Mouse (Mus musculus) heart, embryonic 14.5 days (tissue): ENCODE data around the gene Hook1. TPM values are rescaled to one million over a fixed set of nuclear protein-coding genes. Genes with fewer than 3 reads are reported as not detected.
A peak's percentile ranks its signal among the peaks of the same experiment; 100 is the strongest.

Source experiments
- ATAC-seq: fragments of 200-750 bp; cut with Nextera tagmentation; 2 replicates; pipeline ENCODE4 v1.8.0; 2017; ENCODE audit warnings: low read depth, moderate TSS enrichment; ENCODE audit not compliant: insufficient number of reproducible peaks, insufficient read depth, low FRiP score
- H3K27ac ChIP-seq, 2 experiments: fragments of 200-500 bp in 1 of 2; fragments of 300-500 bp in 1 of 2; sonication (generic) in 1 of 2; replicated peaks in 1 of 2; 2 replicates each; pipeline ENCODE4 v1.5.1; 2012 to 2014; ENCODE audit warnings: low read depth in 2 of 2, low read length in 2 of 2, control low read depth in 1 of 2, mild to moderate bottlenecking in 1 of 2, mixed read lengths in 1 of 2; ENCODE audit not compliant: control insufficient read depth in 1 of 2, insufficient read depth in 1 of 2
- H3K27me3 ChIP-seq: fragments of 300-500 bp; sonication (generic); 2 replicates; pipeline ENCODE4 v1.6.1; 2014; ENCODE audit warnings: mild to moderate bottlenecking, low read length, control low read depth; ENCODE audit not compliant: control insufficient read depth, insufficient read depth
- H3K36me3 ChIP-seq: fragments of 300-500 bp; sonication (generic); 2 replicates; pipeline ENCODE4 v1.6.1; 2014; ENCODE audit warnings: mild to moderate bottlenecking, control low read depth, low read length, mixed read lengths; ENCODE audit not compliant: control insufficient read depth, insufficient read depth
- H3K4me1 ChIP-seq, 2 experiments: fragments of 200-500 bp in 1 of 2; fragments of 300-500 bp in 1 of 2; sonication (generic) in 1 of 2; 2 replicates each; pipeline ENCODE4 v1.6.1; 2012 to 2014; ENCODE audit warnings: low read length in 2 of 2, control low read depth in 1 of 2, mixed read lengths in 1 of 2; ENCODE audit not compliant: control insufficient read depth in 2 of 2, insufficient read depth in 2 of 2
- H3K4me2 ChIP-seq: fragments of 300-500 bp; sonication (generic); 2 replicates; pipeline ENCODE4 v1.6.1; 2014; ENCODE audit warnings: mild to moderate bottlenecking, low read length
- H3K4me3 ChIP-seq, 2 experiments: fragments of 200-500 bp in 1 of 2; fragments of 300-500 bp in 1 of 2; sonication (generic) in 1 of 2; 2 replicates each; pipeline ENCODE4 v1.5.1; 2012 to 2014; ENCODE audit warnings: low read length in 2 of 2, mild to moderate bottlenecking in 2 of 2, control low read depth in 1 of 2, low read depth in 1 of 2, moderate library complexity in 1 of 2; ENCODE audit not compliant: control insufficient read depth in 1 of 2, insufficient read depth in 1 of 2
- H3K9ac ChIP-seq: fragments of 300-500 bp; sonication (generic); 2 replicates; pipeline ENCODE4 v1.6.1; 2014; ENCODE audit warnings: mild to moderate bottlenecking, low read length
- H3K9me3 ChIP-seq: fragments of 300-500 bp; sonication (generic); 2 replicates; pipeline ENCODE4 v1.6.1; 2016; ENCODE audit warnings: low read length, control low read depth; ENCODE audit not compliant: control insufficient read depth
- WGBS: fragments of 180-500 bp; shearing (Covaris S2); extraction: QIAGEN DNeasy Blood & Tissue Kit; methylation state at CpG from one replicate; pipeline ENCODE4 v1.1.7; 2014; 5-methylcytosine and 5-hydroxymethylcytosine counted together
- polyA plus RNA-seq: library from polyadenylated mRNA; unstranded; fragments of >200 nt; fragmentation: Nextera tagmentation; extraction: Ambion mirVana; gene quantifications from 2 replicates; pipeline ENCODE4 v1.2.1, GENCODE M21; 2014

The Hook1 gene
- polyA plus RNA-seq = 7.3 and 7.5 TPM in 2 replicates

GRCm38 (mm10) chr4:95966928-95967724, at the start of gene Hook1:
TSS of gene Hook1 (plus strand) at chr4:95967240.
- WGBS = under 1% methylated on average over 77 of the region's 82 CpGs
- H3K9ac ChIP-seq = peak within 1 kb of the TSS; percentile 80
- H3K4me3 ChIP-seq = peak within 1 kb of the TSS; percentile 77 to 84
- H3K4me1 ChIP-seq = peaks cover 0 to 2% of the 10 kb centered on the region in 2 experiments; a peak in 1 of 4 replicates
- H3K9me3 ChIP-seq = no peaks in the 10 kb centered on the region
- peak; percentile 99 for ATAC-seq
- H3K4me2 ChIP-seq = peak within 1 kb of the TSS; percentile 87
- H3K27me3 ChIP-seq = no peaks in the 10 kb centered on the region
- no peaks in the 10 kb centered on the region for H3K36me3 ChIP-seq
- peak within 1 kb of the TSS; percentile 55 to 61; a peak in 3 of 4 replicates for H3K27ac ChIP-seq

GRCm38 (mm10) chr4:95917703-95918102, 49.3 kb upstream of the Hook1 start:
- Histone ChIP-seq H3K9me3 (no peaks in the 10 kb centered on the region), H3K27me3 (no peaks in the 10 kb centered on the region), H3K27ac (no peak overlapping the region), H3K9ac (no peak overlapping the region), H3K4me2 (no peak overlapping the region), H3K4me1 (peaks cover 0 to 3% of the 10 kb centered on the region in 2 experiments; a peak in 3 of 4 replicates), H3K4me3 (no peak overlapping the region), H3K36me3 (no peaks in the 10 kb centered on the region)
- WGBS = 76% methylated on average over 6 of the region's 6 CpGs
- ATAC-seq = no peak

DNA sequence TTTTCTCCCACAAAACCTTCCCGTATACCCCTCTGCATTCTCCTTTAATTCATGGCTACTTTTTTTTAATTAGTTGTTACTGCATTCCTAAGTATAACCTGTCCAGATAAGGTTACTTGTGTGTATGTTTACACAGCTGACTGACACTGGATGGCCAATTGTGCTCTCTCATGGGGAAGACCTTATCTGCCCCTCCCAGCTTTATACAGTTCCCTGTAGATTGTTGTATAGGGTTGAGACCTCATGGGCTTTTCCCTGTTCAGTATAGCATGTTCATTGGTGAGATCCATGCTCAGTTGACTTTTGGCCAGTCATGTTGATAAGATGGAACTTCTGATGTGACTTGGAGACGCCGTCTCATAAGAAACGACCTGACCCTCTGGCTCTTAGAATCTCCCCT, 46.6 kb upstream of the Hook1 start:
- Histone ChIP-seq H3K4me2 (no peak overlapping the region), H3K9ac (no peak overlapping the region), H3K27me3 (no peaks in the 10 kb centered on the region), H3K4me3 (no peak overlapping the region), H3K36me3 (no peaks in the 10 kb centered on the region), H3K27ac (no peak overlapping the region), H3K9me3 (no peaks in the 10 kb centered on the region), H3K4me1 (peaks cover 0 to 3% of the 10 kb centered on the region in 2 experiments; a peak in 3 of 4 replicates)
- no peak for ATAC-seq
- WGBS = 49% methylated on average over 4 of the region's 4 CpGs

DNA sequence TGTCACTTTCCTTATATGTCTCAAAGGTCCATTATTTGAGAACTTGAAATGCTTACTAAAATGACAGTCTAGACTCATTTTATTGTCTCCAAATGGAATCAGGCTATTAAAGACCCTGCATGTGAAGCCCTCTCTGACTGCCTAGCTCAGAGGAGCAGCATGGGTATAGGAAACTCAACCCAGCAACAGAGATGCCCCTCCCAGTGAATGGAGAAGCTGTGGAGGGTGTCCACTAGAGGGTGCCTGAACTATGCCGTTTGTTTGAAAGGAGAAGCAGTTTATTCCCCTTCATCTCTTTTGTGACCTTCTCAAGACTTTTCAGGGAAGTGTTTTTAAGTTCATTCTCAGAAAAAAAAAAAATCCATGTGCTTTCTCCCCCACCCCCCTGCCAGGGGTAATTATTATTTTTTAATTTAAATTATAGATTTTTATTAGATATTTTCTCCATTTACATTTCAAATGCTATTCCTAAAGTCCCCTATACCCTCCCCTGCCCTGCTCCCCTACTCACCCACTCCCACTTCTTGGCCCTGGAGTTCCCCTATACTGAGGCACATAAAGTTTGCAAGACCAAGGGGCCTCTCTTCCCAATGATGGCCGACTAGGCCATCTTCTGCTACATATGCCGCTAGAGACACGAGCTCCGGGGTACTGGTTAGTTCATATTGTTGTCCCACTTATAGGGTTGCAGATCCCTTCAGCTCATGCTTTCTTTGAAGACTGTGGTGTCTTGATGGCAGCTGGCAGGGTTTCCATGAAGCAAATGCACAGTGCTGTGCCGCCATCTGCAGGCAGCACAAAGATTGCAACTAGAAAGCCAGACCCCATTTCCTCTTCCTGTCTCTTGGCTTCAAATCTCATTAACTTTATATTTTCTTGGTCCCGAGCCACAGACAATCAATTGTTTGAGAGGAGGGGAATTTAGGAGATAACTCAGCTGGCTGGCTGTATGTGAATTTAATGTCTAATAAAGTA, 42.5 kb upstream of the Hook1 start:
- H3K4me1 ChIP-seq = no peaks in the 10 kb centered on the region
- no peak overlapping the region for H3K9ac ChIP-seq
- no peaks in the 10 kb centered on the region for H3K27me3 ChIP-seq
- WGBS = 15% methylated on average over 7 of the region's 7 CpGs
- no peaks in the 10 kb centered on the region for H3K36me3 ChIP-seq
- no peak overlapping the region for H3K4me3 ChIP-seq
- no peak for ATAC-seq
- no peak overlapping the region for H3K4me2 ChIP-seq
- H3K9me3 ChIP-seq = no peaks in the 10 kb centered on the region
- no peak overlapping the region for H3K27ac ChIP-seq

- Histone ChIP-seq H3K9ac (no peak overlapping the region), H3K4me2 (no peak overlapping the region), H3K9me3 (no peaks in the 10 kb centered on the region), H3K27me3 (no peaks in the 10 kb centered on the region), H3K4me3 (no peak overlapping the region), H3K4me1 (no peaks in the 10 kb centered on the region), H3K27ac (no peak overlapping the region), H3K36me3 (no peaks in the 10 kb centered on the region)
- WGBS = 72% methylated on average over 1 of the region's 1 CpGs
- ATAC-seq = no peak
These were observed 38.2 kb upstream of the Hook1 start for GRCm38 (mm10) chr4:95928846-95929245.

DNA sequence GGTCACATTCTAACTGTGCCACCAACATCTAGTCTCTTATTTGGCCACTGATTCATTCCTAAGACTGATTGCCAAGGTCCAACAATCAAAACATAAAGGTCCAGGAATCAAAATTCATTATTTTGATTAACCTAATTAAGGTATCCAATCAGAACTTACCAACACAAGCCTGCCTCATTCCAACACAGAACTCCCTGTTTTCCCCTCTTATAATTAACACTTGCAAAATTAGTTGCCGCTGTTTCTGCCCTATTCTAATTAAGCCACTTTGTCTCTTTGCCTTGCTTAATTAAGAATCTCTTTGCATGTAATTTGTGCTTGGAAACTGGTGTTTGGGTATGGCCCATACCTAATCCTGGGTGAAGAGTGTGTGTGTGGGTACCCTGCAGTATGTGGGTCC, 37.1 kb upstream of the Hook1 start:
- ATAC-seq = no peak
- Histone ChIP-seq H3K4me1 (no peaks in the 10 kb centered on the region), H3K27ac (no peak overlapping the region), H3K27me3 (no peaks in the 10 kb centered on the region), H3K9ac (no peak overlapping the region), H3K36me3 (no peaks in the 10 kb centered on the region), H3K9me3 (no peaks in the 10 kb centered on the region), H3K4me3 (no peak overlapping the region), H3K4me2 (no peak overlapping the region)
- WGBS = 80% methylated on average over 1 of the region's 1 CpGs

DNA sequence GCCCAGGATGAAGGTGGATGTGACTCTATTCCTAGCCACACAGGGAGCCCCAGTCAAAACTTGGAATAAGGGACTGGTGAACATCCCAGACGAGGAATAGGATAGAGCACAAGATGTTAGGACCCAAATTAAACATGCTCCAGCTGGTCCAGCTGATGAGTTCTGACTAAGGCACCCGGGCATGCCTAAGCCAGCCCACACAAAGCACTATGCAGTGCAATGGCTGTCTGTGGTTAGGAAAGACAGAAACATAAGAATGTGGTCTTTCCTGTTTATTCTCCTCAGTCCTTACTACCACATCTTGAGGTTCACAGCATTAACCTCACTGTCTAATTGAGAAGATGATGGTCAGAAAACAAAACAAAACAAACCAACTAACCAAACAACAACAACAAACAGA, 35.7 kb upstream of the Hook1 start:
- Histone ChIP-seq H3K4me2 (no peak overlapping the region), H3K27ac (no peak overlapping the region), H3K4me1 (no peaks in the 10 kb centered on the region), H3K9ac (no peak overlapping the region), H3K36me3 (no peaks in the 10 kb centered on the region), H3K27me3 (no peaks in the 10 kb centered on the region), H3K4me3 (no peak overlapping the region), H3K9me3 (no peaks in the 10 kb centered on the region)
- WGBS = 51% methylated on average over 2 of the region's 2 CpGs
- no peak for ATAC-seq
